Mouse (Mus musculus): ENCODE measurements around the gene Gm3486. TPM values are rescaled to one million over a fixed set of nuclear protein-coding genes. Genes with fewer than 3 reads are reported as not detected.

Gm3486 gene
- not detected in 2 replicates for total RNA-seq (2023)

DNA sequence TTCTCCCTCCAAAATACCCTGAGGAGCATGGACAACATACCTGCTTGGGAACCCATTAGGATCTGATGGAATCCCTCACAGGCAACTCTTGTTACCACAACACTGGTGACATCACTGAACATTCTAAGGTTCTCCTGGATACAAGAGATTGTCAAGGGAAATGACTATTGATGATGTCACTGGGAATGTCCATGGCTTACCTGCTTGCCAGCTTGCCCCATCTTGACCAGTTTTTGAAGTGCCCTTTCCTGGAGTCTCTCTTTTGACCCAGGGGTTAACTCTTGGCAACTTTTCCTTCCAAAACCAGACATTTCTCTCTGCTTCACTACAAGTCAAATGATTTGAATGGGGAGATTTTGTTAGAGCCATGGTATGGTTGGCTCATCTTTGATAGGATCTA is at the start of gene Gm3486:
TSS of gene Gm3486 (minus strand) at position 101 of the 400 bp plus-strand sequence.

DNA sequence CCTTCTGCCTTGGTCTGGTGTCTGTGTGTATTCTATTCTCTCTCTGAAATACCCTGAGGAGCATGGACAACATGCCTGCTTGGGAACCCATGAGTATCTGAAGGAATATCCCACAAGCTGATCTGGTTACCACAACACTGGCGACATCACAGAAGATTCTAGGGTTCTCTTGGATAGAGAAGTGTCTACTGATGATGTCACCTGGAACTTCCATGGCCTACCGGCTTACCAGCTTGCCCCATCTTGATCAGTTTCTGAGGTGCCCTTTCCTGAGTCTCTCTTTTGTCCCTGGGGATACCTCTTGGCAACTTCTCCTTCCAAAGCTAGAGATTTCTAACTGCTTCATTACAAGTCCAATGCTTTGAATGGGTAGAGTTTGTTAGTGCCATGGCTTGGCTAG is 35.9 kb downstream of the Gm3486 start, which contains the start of gene Gm7954:
TSS of gene Gm7954 (minus strand) at position 101 of the 400 bp plus-strand sequence.

Other genes with a start within 250 kb of the Gm3486 start
- gene Gm2832, start 210.7 kb downstream of the Gm3486 start, total RNA-seq (2023): not detected in 2 replicates
- not detected in 2 replicates for gene Gm5798, start 140.9 kb downstream of the Gm3486 start, total RNA-seq (2023)
- gene Gm7945, start 103.1 kb downstream of the Gm3486 start, total RNA-seq (2023): not detected in 2 replicates
- gene Gm6482, start 81.2 kb downstream of the Gm3486 start, total RNA-seq (2023): not detected in 2 replicates
- not detected in 2 replicates for gene Gm7954, start 36.0 kb downstream of the Gm3486 start, total RNA-seq (2023)
- gene Gm7970, start 66.1 kb upstream of the Gm3486 start, total RNA-seq (2023): not detected in 2 replicates
- not detected in 2 replicates for gene 1700049E17Rik2, start 83.7 kb upstream of the Gm3486 start, total RNA-seq (2023)
- gene Gm3072, start 135.1 kb upstream of the Gm3486 start, total RNA-seq (2023): not detected in 2 replicates
- gene Gm3676, start 157.0 kb upstream of the Gm3486 start, total RNA-seq (2023): not detected in 2 replicates
- gene Gm8068, start 212.4 kb upstream of the Gm3486 start, total RNA-seq (2023): not detected in 2 replicates

Data from neutrophil, adult 65 days (primary cell).